Mouse (Mus musculus) embryo, embryonic 10 days (tissue): ENCODE measurements around the gene Cd52.
"Not testable (repeated sequence)": the region's sequence is repeated elsewhere in the genome, so short reads cannot be mapped to it uniquely, and the experiment has no call there.

Experiments used
- DNase-seq: peaks from one replicate; pipeline ENCODE4 v3.0.0-alpha.2; 2015; ENCODE audit warnings: low spot score

The Cd52 gene

GRCm38 (mm10) chr4:134094923-134095547, at the start of gene Cd52:
Gene Cd52 (minus strand): TSS chr4:134095082.
- no peak for DNase-seq

DNA sequence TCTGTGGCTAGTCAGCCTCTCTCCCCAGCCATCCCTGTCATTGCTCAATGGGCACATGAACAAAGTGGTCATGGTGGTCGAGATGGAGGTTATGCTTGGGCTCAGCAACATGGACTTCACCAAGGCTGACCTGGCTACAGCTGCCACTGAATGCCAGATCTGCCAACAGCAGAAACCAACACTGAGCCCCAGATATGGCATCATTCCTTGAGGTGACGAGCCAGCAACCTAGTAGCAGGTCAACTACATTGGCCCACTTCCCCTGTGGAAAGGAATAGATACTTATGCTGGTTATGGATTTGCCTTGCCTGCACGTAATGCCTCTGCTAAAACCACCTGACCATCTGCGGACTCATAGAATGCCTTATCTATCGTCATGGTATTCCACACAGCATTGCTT, 49.4 kb upstream of the Cd52 start:
- not testable (repeated sequence) for DNase-seq

GRCm38 (mm10) chr4:134138857-134139256, 44.0 kb upstream of the Cd52 start:
- DNase-seq, result no peak

DNA sequence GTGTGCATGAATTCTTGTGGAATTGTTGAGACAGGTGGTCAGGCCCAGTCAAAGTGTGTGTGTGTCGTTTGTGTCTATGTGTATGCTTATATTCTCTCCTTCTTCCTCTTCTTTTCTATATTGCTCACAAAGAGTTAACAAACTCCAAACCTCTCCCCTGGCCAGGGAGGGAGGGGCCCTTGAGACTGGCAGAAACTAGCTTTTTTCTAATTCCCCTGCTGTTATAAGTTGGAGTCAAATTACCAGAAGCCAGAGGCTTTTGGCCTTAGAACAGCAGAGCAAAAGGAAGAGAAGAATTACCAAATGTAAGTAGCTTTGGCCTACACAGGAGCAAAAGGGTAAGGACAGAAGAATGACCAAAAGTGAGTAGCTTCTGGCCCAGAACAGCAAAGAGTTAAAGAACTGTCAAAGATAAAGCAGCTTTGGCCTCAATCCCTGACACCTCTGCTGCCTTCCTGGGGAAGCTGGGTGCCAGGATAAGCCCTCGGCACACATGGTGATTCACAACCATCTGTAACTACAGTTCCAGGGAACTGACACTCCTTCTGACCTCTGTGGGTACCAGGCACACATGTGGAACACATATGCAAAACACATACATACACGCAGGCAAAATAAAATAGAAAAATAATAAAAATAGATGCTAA, 41.5 kb upstream of the Cd52 start:
- no peak for DNase-seq

- no peak for DNase-seq
Measured at GRCm38 (mm10) chr4:134132519-134133095, 37.7 kb upstream of the Cd52 start.

GRCm38 (mm10) chr4:134132117-134132516, 37.2 kb upstream of the Cd52 start:
- DNase-seq, result no peak

DNA sequence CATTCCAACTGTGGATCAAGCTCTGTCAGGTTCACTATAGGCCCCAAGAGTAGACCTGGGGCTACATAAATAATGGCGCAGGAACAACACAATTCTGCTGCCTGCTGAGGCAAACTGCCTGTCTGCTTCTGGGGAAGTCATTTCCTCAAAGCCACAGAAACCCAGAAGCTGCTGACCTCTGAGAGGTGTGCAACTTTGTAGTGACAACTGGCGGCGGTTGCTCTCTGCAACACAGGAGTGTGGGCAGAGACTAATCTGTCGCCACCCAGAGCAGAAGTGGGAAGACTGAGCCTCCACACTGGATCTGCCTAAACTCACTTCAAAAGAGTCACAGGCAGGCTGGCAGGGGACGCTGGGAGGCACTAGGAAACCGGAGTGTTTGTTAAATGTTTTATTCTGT, 34.6 kb upstream of the Cd52 start:
- DNase-seq, result no peak

GRCm38 (mm10) chr4:134128983-134129362, 34.1 kb upstream of the Cd52 start:
- DNase-seq, result no peak

- DNase-seq, result peak; percentile 93
Measured at GRCm38 (mm10) chr4:134128221-134128982, 33.5 kb upstream of the Cd52 start, which contains the start of gene Sh3bgrl3. Gene Sh3bgrl3 (minus strand): TSS chr4:134128789.

DNA sequence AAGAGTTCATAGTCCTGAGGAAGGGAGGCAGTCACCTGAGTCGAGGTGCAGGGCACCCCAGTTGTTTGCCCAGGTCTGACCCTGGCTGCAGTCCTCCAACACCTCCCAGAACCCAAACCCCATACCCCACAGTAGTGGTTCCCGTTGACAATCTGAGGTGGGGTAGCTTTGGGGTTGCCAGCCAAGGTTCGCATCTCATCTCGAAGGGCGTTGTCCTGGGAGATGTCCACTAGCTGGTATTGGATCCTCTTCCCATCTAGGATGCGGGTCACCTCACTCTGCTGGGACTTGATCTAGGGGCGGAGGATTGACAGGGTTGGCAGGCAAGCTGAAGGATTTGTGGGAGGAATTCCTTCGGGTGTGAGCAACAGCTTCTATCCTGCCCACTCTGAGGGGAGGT, 32.9 kb upstream of the Cd52 start:
- no peak for DNase-seq

DNA sequence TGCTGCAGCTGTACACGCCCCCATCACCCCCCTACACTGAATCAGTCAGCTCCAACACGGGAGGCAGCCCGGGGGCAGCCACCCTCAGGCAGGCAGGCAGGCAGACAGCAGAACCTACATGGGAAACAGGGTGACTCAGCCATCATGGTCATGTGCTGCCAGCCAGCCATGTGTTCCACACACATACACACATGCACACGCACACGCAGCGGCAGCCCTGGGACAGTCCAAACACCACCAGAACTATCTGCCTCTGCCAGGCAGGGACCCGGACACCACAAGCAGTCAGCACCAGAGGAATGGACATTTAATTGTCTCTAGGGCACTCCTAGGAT, 32.2 kb upstream of the Cd52 start:
- no peak for DNase-seq

DNA sequence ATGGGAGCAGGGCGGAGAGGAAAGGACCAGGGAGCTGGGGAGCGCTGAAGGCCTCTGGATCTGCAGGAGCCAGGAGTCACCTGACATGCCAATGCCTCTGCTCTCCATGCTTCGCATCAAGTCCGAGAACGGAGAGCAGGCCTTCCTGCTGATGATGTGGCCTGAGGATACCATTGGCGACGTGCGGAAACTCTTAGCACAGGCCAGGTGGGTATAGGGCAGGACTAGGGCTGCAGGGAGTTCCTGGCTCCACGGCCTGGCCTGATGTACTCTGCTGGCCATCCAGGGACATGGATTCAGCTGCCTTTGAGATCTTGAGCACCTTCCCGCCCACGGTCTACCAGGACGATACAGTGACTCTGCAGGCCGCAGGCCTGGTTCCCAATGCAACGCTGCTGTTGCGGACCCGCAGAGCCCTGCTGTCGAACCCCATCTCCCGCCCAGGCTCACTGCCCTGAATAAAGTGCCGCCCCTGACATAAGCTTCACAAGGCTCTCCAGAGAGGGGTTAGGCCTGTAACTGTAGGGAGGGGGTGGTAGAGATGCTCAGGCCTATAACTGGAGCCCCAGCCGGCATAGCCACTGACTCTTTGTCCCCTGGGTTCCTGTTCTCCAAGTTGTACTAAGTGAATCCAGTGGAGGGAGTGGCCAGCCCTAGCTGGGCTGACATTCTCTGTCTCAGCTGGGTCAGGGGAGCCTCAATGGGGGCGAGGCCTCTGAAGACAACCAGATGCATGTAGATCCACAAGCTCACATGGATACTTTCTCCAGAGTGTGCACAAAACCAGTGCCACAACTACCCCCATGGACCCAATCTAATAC, 31.6 kb upstream of the Cd52 start:
- no peak for DNase-seq

DNA sequence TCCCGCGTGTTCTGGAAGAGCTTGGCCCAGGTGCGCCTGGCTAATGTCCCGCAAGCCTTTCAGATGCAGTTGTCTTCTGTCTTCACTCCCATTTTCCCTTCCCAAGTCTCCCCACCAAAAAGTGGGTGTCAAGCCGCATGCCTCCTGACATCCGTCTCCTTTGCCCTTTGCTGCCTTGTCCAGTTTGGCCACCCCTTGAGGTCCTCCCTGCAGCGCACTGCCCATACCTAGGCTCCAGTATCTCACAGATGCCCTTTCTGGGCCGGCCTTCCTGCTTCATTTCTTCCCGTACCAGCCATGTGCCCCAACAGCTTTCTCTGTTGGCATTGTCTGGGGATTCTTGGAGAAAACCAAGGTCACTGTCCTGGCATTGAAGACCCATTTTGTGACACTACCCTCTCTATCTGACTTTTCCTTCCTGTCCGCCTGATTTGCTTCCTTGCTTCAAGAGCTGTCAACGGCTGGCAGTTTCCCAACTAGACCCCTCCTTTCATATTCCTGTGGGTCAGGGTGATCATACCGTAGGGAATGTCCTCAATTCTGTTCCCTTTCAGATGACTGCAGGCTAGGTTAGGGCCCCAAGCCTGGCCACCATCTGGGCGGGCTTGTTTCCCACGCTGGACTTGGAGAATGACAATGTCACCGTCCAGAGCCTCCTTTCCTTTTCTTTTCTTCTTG, 30.6 kb upstream of the Cd52 start:
- DNase-seq, result no peak

DNA sequence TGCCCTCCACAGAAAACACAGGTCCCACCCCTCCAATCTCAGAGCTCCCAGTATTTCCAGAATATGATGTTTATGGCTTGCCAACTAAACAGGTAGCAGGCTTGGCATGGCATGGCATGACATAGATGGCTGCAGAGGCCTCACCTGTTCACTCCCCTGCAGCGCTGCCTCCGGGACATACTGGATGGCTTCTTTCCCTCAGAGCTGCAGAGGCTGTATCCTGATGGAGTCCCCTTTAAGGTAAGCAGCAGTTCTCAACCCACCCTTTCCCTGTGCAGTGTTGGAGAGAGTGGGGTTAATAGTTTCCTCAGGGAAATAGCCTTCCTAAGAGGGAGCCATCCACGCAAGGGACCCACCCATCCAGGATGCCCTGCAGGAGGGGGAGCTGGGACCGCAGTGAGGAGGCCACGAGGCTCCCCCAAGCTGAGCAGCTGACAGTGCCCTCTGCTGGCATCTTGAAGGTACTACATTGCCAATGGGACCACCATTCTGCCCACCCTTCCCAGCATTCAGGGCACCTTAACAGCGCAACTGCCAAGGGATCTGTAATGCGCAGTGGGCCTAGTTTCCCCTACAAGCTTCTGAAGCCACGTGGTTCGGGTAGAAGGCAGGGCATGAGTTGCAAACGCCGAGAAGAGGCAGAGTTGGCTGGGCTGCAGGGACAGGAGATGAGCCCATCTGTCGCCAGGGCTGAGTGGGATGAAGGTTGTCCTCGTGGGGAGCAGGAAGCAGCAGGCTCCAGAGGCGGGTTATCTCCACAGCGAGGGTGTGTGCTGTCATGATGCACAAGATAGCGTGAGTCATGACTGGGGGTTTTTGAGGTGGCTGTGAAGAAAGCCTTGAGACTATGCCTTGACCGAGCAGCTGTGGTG, 29.0 kb upstream of the Cd52 start:
- DNase-seq, result peak; percentile 82

DNA sequence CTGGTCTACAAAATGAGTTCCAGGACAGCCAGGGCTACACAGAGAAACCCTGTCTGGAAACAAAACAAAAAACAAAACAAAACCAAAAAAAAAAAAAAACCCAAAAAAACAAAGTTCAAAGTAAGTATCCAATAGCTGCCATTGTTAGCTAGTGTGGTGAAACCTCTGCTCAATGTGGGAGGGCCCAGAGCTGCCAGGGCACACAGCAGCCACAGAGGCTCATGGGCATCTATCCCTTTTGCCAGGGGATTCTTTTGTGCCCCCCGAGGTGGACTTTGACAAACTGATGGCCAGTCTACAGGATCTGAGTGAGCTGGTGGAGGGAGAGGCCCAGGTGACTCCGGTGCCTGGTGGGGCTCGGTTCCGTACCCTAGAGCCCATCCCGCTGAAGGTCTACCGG, 28.3 kb upstream of the Cd52 start:
- no peak for DNase-seq

- no peak for DNase-seq
Measured at GRCm38 (mm10) chr4:134122281-134122680, 27.4 kb upstream of the Cd52 start.

- no peak for DNase-seq
Measured at GRCm38 (mm10) chr4:134121571-134121970, 26.7 kb upstream of the Cd52 start.

DNA sequence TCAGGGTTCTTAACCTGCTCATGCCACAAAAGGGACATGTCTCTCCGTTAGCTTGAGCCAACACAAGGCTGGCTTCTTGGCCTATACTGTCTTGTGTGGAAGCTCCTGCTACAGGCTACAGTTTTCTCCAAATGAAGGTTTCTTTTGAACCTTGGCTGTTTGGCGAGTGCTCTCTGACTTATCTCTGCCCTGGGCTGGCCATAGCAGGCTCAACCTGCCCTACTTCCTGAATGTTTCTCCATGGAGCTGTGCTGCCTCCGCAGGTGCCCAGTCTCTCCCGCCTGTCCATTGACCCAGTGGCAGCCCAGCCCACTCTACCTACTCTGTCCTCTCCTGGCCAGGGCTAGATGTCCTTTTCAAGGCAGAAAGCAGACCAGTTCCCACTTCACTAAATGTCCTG, 26.0 kb upstream of the Cd52 start:
- no peak for DNase-seq

- no peak for DNase-seq
Measured at GRCm38 (mm10) chr4:134120192-134120805, 25.4 kb upstream of the Cd52 start.

DNA sequence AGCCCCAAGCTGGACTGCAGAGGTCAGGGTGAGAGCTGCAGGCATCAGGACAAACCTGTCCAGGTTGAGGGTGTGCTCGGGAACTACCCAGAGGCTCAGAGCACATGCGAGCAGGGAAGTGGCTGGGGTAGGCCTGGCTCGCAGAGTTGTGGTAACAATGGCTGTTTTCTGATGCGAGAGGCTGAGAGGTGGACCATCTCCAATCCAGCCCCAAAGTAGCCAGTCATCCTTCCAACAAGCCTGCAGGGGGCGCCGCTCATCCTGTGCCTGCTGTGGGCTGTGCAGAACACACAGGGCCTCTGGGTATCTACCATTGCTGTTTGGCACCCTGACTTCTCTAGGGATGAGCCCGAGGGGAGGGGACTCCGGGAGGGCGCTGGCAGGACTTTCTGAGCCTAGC, 24.8 kb upstream of the Cd52 start:
- no peak for DNase-seq
